Mouse (Mus musculus): ENCODE results near the gene Sdk1.

DNA sequence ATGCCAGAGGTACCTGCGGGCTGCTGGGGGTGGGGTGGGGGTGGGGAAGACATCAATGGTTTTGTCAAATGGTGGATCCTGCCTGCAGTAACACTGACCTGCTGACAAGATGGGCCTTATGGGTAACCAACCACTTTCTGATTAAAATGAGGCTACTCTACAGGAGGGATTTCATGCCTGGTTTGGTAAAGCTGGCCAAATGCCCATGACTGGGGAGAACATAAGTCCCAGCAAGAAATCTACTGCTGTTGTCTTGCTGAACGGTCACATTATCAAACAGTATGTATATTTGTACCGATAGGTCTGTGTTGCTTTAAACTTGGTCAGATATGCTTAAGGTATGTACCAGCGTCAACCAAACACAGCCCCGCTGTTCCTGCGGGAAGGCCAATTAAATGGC lies 594.3 kb downstream of the Sdk1 start:
- TF ChIP-seq CTCF (IDR thresholded peaks at IDR 0.05 in 2 of 3, conservative IDR thresholded peaks at IDR 0.05 in 1 of 3; ENCODE audit: control insufficient read depth in 1 of 3, insufficient read depth in 1 of 3, low read depth in 2 of 3, low read length in 3 of 3, poor library complexity in 1 of 3, severe bottlenecking in 1 of 3) (no peak), TAL1 (IDR thresholded peaks at IDR 0.05; ENCODE audit: low read length) (no peak)

Measured in MEL (cell line).